In genomic region chr15:77782449-77783014, GRCm38 (mm10) we compare ENCODE assay signal across 9 mouse cellular contexts. TPM values are rescaled to one million over a fixed set of nuclear protein-coding genes. Genes with fewer than 3 reads are reported as not detected.
DNase-seq lines count a peak whose midpoint lies in the region; ATAC-seq and TF ChIP-seq lines count a peak whose summit lies in the region.
"Had no signal": no experiment of that assay in that cellular context is flagged by ENCODE, and none has a peak within 500 bp of the region (broad histone marks: within the 10 kb centered on the region; RNA-seq: fewer than 3 reads in every experiment).

No protein-coding gene starts in this region.

- intact Hi-C loops in left cerebral cortex, adult 2 months (cut with DNase I), result loop anchor here (5.0 kb wide), 1 partner anchor 60 kb away; the partner anchor contains the start of gene Myh9
- intact Hi-C loops in left cerebral cortex, postnatal 4 days (cut with DNase I), result no loop called here

- WGBS in small intestine, adult 2 months, result 73% methylated on average over 11 of the region's 11 CpGs

- H3K4me1 ChIP-seq in small intestine, adult 2 months (ENCODE audit: control insufficient read depth, insufficient read depth, insufficient read length, low read length), result no peaks in the 10 kb centered on the region

- TF ChIP-seq POLR2A in small intestine, adult 2 months (IDR thresholded peaks at IDR 0.05; ENCODE audit: low read depth, low read length), result no peak

- peak; percentile 74 for TF ChIP-seq CTCF in left cerebral cortex, adult 2 months (IDR thresholded peaks at IDR 0.05)
- peak; percentile 69; the same call in 1 of the 2 replicates for TF ChIP-seq CTCF in small intestine, adult 2 months (IDR thresholded peaks at IDR 0.05; ENCODE audit: extremely low read depth, insufficient read length, insufficient replicate concordance, low read depth, low read length)

- no peak for DNase-seq in left cerebral cortex, adult 2 months (ENCODE audit: extremely low spot score in 1 of 2, low spot score in 2 of 2)
- DNase-seq in left cerebral cortex, postnatal 4 days, result no peak
- peak; percentile 87 for DNase-seq in NIH3T3 (ENCODE audit: low read depth)
- no peak for DNase-seq in neural tube, embryonic 10.5 days (ENCODE audit: extremely low spot score, low spot score)
- no peak for DNase-seq in cerebellum, postnatal 4 days (ENCODE audit: low spot score in 2 of 2)

- H3K4me3 ChIP-seq in left cerebral cortex, adult 2 months, result no peak overlapping the region
- no peak overlapping the region for H3K4me3 ChIP-seq in small intestine, adult 2 months (ENCODE audit: low read depth, low read length)
- H3K4me3 ChIP-seq: limb, embryonic 12.5 days had no signal

- no peaks in the 10 kb centered on the region for H3K27me3 ChIP-seq in small intestine, adult 2 months (ENCODE audit: control insufficient read depth, insufficient read depth, low read length)
- H3K27me3 ChIP-seq: limb, embryonic 12.5 days had no signal

- H3K27ac ChIP-seq in left cerebral cortex, adult 2 months, result no peak overlapping the region
- no peak overlapping the region for H3K27ac ChIP-seq in small intestine, adult 2 months (ENCODE audit: insufficient read depth, low read depth, low read length)
- H3K27ac ChIP-seq: limb, embryonic 12.5 days had no signal

- peaks cover 99% of the 10 kb centered on the region for H3K36me3 ChIP-seq in small intestine, adult 2 months (ENCODE audit: control insufficient read depth, insufficient read depth, low read length)

- ATAC-seq in granulocyte monocyte progenitor cell, adult 5-6 weeks (replicated peaks; ENCODE audit: poor library complexity, severe bottlenecking), result peak; percentile 12; the same call in 1 of the 2 replicates

RNA-seq across cellular contexts. Expression of gene Apol8, which starts 25.7 kb away (rescaled TPM):
- total RNA-seq in left cerebral cortex, adult 2 months (2021), result 1 to 10 TPM; 5.1 to 5.8 TPM
- under 1 TPM; 0.48 to 0.97 TPM for total RNA-seq in left cerebral cortex, postnatal 4 days (2021)
- not detected in 2 replicates for total RNA-seq in granulocyte monocyte progenitor cell, adult 5-6 weeks (2014; fragmentation: Nextera tagmentation)
- total RNA-seq in granulocyte monocyte progenitor cell, adult 5-6 weeks (2017), result 0.04 TPM in 1 of 2 replicates, not detected in the other
- polyA plus RNA-seq in small intestine, adult 2 months (2012; rRNA removed), result 0.10 and 0.11 TPM in 2 replicates
- polyA plus RNA-seq: embryonic facial prominence, embryonic 14.5 days had no signal

RNA-seq across cellular contexts. Expression of gene Apol9b, which starts 53.7 kb away (rescaled TPM):
- not detected for total RNA-seq in left cerebral cortex, adult 2 months (2021)
- total RNA-seq in left cerebral cortex, postnatal 4 days (2021), result under 1 TPM in 1 of 2 experiments, not detected in 1; 0.22 TPM
- total RNA-seq in granulocyte monocyte progenitor cell, adult 5-6 weeks (2014; fragmentation: Nextera tagmentation), result not detected in 2 replicates
- not detected in 2 replicates for total RNA-seq in granulocyte monocyte progenitor cell, adult 5-6 weeks (2017)
- 5.7 and 102 TPM in 2 replicates for polyA plus RNA-seq in small intestine, adult 2 months (2012; rRNA removed)
- polyA plus RNA-seq: embryonic facial prominence, embryonic 14.5 days; limb, embryonic 12.5 days had no signal

RNA-seq across cellular contexts. Expression of gene Myh9, which starts 59.4 kb away (rescaled TPM):
- 10 to 100 TPM; 81.2 to 91.4 TPM for total RNA-seq in left cerebral cortex, adult 2 months (2021)
- 10 to 100 TPM; 59.5 to 63.4 TPM for total RNA-seq in left cerebral cortex, postnatal 4 days (2021)
- 199 and 315 TPM in 2 replicates for total RNA-seq in granulocyte monocyte progenitor cell, adult 5-6 weeks (2014; fragmentation: Nextera tagmentation)
- total RNA-seq in granulocyte monocyte progenitor cell, adult 5-6 weeks (2017), result 285 and 305 TPM in 2 replicates
- 44.8 and 89.4 TPM in 2 replicates for polyA plus RNA-seq in small intestine, adult 2 months (2012; rRNA removed)
